Mouse (Mus musculus) liver, embryonic 13.5 days (tissue): Measurements from ENCODE around the gene AI987944. TPM values are rescaled to one million over a fixed set of nuclear protein-coding genes. Genes with fewer than 3 reads are reported as not detected.

Experiments
- ATAC-seq: fragments of 200-750 bp; cut with Nextera tagmentation; 2 replicates; pipeline ENCODE4 v1.8.0; 2017; ENCODE audit warnings: low read depth, mild to moderate bottlenecking, moderate number of reproducible peaks, moderate library complexity
- DNase-seq: peaks from one replicate; pipeline ENCODE4 v3.0.0; 2022
- H3K27ac ChIP-seq: fragments of 300-500 bp; sonication (generic); 2 replicates; pipeline ENCODE4 v1.5.1; 2015; ENCODE audit warnings: moderate library complexity, mild to moderate bottlenecking, inconsistent platforms
- H3K27me3 ChIP-seq: fragments of 300-500 bp; sonication (generic); 2 replicates; pipeline ENCODE4 v1.6.1; 2015; ENCODE audit warnings: mild to moderate bottlenecking, inconsistent platforms
- H3K36me3 ChIP-seq: fragments of 300-500 bp; sonication (generic); 2 replicates; pipeline ENCODE4 v1.6.1; 2015; ENCODE audit warnings: mild to moderate bottlenecking, inconsistent platforms
- H3K4me1 ChIP-seq: fragments of 300-500 bp; sonication (generic); replicated peaks from 2 replicates; pipeline ENCODE4 v1.6.1; 2015; ENCODE audit warnings: inconsistent platforms
- H3K4me2 ChIP-seq: fragments of 300-500 bp; sonication (generic); 2 replicates; pipeline ENCODE4 v1.6.1; 2015; ENCODE audit warnings: inconsistent platforms, mild to moderate bottlenecking, moderate library complexity
- H3K4me3 ChIP-seq: fragments of 300-500 bp; sonication (generic); replicated peaks from 2 replicates; pipeline ENCODE4 v1.5.1; 2015; ENCODE audit warnings: mild to moderate bottlenecking, inconsistent platforms
- H3K9ac ChIP-seq: fragments of 300-500 bp; sonication (generic); 2 replicates; pipeline ENCODE4 v1.6.1; 2015; ENCODE audit warnings: mild to moderate bottlenecking, inconsistent platforms
- H3K9me3 ChIP-seq: fragments of 300-500 bp; sonication (generic); replicated peaks from 2 replicates; pipeline ENCODE4 v1.6.1; 2016; ENCODE audit warnings: inconsistent platforms
- WGBS: fragments of 180-500 bp; shearing (Covaris S2); methylation state at CpG from one replicate; pipeline ENCODE4 v1.1.7; 2015; ENCODE audit not compliant: insufficient replicate concordance; 5-methylcytosine and 5-hydroxymethylcytosine counted together
- polyA plus RNA-seq: library from polyadenylated mRNA; unstranded; fragments of >200 nt; fragmentation: Nextera tagmentation; extraction: Ambion mirVana; gene quantifications from 2 replicates; pipeline ENCODE4 v1.2.1, GENCODE M21; 2015

Gene AI987944
- polyA plus RNA-seq: 5.1 and 6.0 TPM in 2 replicates

DNA sequence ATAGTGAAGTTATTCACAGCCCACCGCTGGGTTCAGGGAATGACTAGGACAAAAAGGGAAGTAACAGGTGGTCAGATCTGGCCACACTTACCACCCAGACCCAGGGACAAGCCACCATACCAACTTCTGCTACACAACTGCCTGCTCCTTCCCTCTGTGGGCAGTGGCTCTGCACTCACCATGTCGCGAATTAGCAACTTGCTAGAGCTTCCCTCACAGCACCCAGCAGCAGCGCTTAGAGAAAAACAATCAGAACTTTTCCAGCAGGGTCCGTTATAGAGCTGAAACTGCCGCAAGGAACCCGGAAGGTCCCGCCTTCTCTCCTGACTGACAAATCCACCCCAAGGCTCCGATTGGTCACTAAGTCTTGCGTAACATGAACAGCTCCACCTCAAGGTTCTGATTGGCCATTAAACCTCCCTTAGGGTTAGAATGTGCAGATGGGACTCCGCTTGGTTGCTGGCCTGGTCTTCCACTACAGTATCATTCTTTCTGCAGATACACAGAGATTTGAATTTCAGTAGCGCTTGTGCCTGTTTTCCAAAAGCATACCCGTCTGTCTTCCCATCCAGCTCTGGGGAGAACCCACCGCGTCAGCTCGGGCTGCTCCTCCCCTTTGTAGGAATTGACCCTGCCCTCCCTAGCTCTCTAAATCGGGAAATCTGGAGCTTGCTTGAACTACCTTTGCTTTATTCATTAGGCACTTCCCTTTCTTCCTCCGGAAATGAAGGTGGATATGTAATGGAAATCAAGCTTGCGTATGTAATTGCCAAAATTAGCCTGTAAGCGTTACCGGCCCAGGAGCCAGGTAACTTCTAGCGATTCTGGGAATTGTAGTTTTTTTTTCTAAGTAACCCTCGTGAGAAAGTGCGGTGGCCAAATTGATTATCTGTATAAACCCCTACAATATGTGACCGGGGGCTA lies at the start of gene AI987944:
TSS of gene AI987944 (minus strand) at position 332 of the 924 bp plus-strand sequence.
- Histone ChIP-seq H3K4me1 (peaks cover 8% of the 10 kb centered on the region; the same call in 1 of the 2 replicates), H3K9ac (peak within 1 kb of the TSS; percentile 66), H3K9me3 (no peaks in the 10 kb centered on the region), H3K4me3 (peak within 1 kb of the TSS; percentile 65), H3K27me3 (no peaks in the 10 kb centered on the region), H3K36me3 (no peaks in the 10 kb centered on the region), H3K4me2 (peak within 1 kb of the TSS; percentile 67), H3K27ac (0 out of 2 replicates have a peak within 1 kb of the TSS, but pooled peaks have one; percentile 19)
- ATAC-seq (peak; percentile 99), DNase-seq (peak; percentile 79)
- 0% methylated on average over 25 of the region's 25 CpGs for WGBS

DNA sequence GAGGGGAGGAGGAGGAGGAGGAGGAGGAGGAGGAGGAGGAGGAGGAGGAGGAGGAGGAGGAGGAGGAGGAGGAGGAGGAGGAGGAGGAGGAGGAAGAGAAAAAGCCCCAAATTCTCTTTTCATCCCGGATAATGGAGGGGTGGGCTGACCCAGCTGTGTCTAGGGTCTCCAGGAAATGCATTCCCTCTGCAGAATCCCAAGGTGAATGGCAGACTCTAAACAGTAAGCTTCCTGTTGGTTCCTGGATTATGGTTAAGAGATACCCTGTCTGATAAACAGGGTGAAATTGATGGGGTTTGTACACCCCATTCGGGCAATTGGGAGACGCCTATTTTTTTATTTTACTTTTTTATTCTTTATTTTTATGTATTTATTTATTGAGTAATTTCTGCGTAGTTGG lies 951 bp upstream of the AI987944 start:
- ATAC-seq (no peak), DNase-seq (no peak)
- Histone ChIP-seq H3K4me2 (no peak overlapping the region), H3K9me3 (no peaks in the 10 kb centered on the region), H3K4me3 (no peak overlapping the region), H3K9ac (no peak overlapping the region), H3K27me3 (no peaks in the 10 kb centered on the region), H3K36me3 (no peaks in the 10 kb centered on the region), H3K4me1 (peaks cover 8% of the 10 kb centered on the region; the same call in 1 of the 2 replicates), H3K27ac (no peak overlapping the region)
- 62% methylated on average over 4 of the region's 4 CpGs for WGBS

Other genes with a start within 250 kb of the AI987944 start
- not detected in 2 replicates for gene Gm5592, start 239.5 kb downstream of the AI987944 start, polyA plus RNA-seq
- 0.02 and 0.05 TPM in 2 replicates for gene Vmn2r57, start 55.3 kb upstream of the AI987944 start, polyA plus RNA-seq
- gene Gm20449, start 106.0 kb upstream of the AI987944 start, polyA plus RNA-seq: not detected in 2 replicates
- gene AW146154, start 106.5 kb upstream of the AI987944 start, polyA plus RNA-seq: 2.2 and 4.7 TPM in 2 replicates
- gene Gm6871, start 180.3 kb upstream of the AI987944 start, polyA plus RNA-seq: not detected in 2 replicates
- gene 2610021A01Rik, start 205.9 kb upstream of the AI987944 start, polyA plus RNA-seq: 5.0 and 6.8 TPM in 2 replicates
- gene Zfp788, start 239.8 kb upstream of the AI987944 start, polyA plus RNA-seq: 2.6 and 3.0 TPM in 2 replicates